ENCODE assay signal across 14 mouse cellular contexts in genomic region chr2:38579528-38579927, GRCm38 (mm10).
A peak's percentile ranks its signal among the peaks of the same experiment; 100 is the strongest.
DNase-seq lines count a peak whose midpoint lies in the region; ATAC-seq and TF ChIP-seq lines count a peak whose summit lies in the region.
"Had no signal": no experiment of that assay in that cellular context is flagged by ENCODE, and none has a peak within 500 bp of the region (broad histone marks: within the 10 kb centered on the region; RNA-seq: fewer than 3 reads in every experiment).

No protein-coding gene starts in this region.

- H3K36me3 ChIP-seq in stomach, embryonic 15.5 days, result peaks cover 22% of the 10 kb centered on the region
- peaks cover 9% of the 10 kb centered on the region for H3K36me3 ChIP-seq in stomach, postnatal 0 days (ENCODE audit: control insufficient read depth, insufficient read depth, low read length)
- H3K36me3 ChIP-seq in midbrain, embryonic 12.5 days, result peaks cover 41% of the 10 kb centered on the region

- no peak overlapping the region for H3K4me3 ChIP-seq in stomach, embryonic 15.5 days (replicated peaks)
- H3K4me3 ChIP-seq in stomach, postnatal 0 days (ENCODE audit: low read depth, low read length), result no peak overlapping the region
- no peak overlapping the region for H3K4me3 ChIP-seq in midbrain, embryonic 12.5 days
- H3K4me3 ChIP-seq: erythroblast, embryonic 14.5 days; heart, embryonic 12.5 days had no signal

- H3K9ac ChIP-seq in stomach, embryonic 15.5 days, result no peak overlapping the region
- no peak overlapping the region for H3K9ac ChIP-seq in stomach, postnatal 0 days (ENCODE audit: low read length)
- no peak overlapping the region; the same call in 1 of the 2 replicates for H3K9ac ChIP-seq in midbrain, embryonic 12.5 days (replicated peaks)
- H3K9ac ChIP-seq: heart, embryonic 12.5 days had no signal

- 61% methylated on average over 1 of the region's 1 CpGs for WGBS in stomach, embryonic 15.5 days
- 61% methylated on average over 1 of the region's 1 CpGs for WGBS in stomach, postnatal 0 days
- WGBS in midbrain, embryonic 12.5 days, result 71% methylated on average over 1 of the region's 1 CpGs

- no peak for TF ChIP-seq CTCF in stomach, postnatal 0 days (IDR thresholded peaks at IDR 0.05; ENCODE audit: low read depth)

- intact Hi-C loops in heart, postnatal 10 days (cut with DNase I), result no loop called here

- DNase-seq in cerebellum, postnatal 10 days, result peak; percentile 62 to 70
- DNase-seq in cerebellum, postnatal 25 days, result no peak
- DNase-seq in stomach, postnatal 0 days (ENCODE audit: low spot score), result no peak
- DNase-seq in heart, postnatal 10 days, result no peak
- no peak for DNase-seq in layer of hippocampus, postnatal 36 days
- DNase-seq: adrenal gland, adult 8-10 months; kidney, postnatal 36 days; thymus, adult 18-20 months had no signal

- TF ChIP-seq EP300 in stomach, postnatal 0 days (optimal IDR thresholded peaks at IDR 0.05), result no peak

- no peaks in the 10 kb centered on the region for H3K27me3 ChIP-seq in stomach, embryonic 15.5 days (replicated peaks)
- no peaks in the 10 kb centered on the region for H3K27me3 ChIP-seq in stomach, postnatal 0 days (ENCODE audit: control insufficient read depth, insufficient read depth, low read length)
- H3K27me3 ChIP-seq in midbrain, embryonic 12.5 days, result no peaks in the 10 kb centered on the region
- H3K27me3 ChIP-seq: heart, embryonic 12.5 days had no signal

- peak overlapping the region; percentile 26; the same call in 1 of the 2 replicates for H3K27ac ChIP-seq in stomach, embryonic 15.5 days
- H3K27ac ChIP-seq in stomach, postnatal 0 days (replicated peaks), result no peak overlapping the region
- H3K27ac ChIP-seq in midbrain, embryonic 12.5 days (replicated peaks), result peak overlapping the region; percentile 70

- no peaks in the 10 kb centered on the region for H3K9me3 ChIP-seq in stomach, embryonic 15.5 days
- H3K9me3 ChIP-seq in stomach, postnatal 0 days (ENCODE audit: control insufficient read depth, low read length), result no peaks in the 10 kb centered on the region
- H3K9me3 ChIP-seq in midbrain, embryonic 12.5 days, result no peaks in the 10 kb centered on the region
- H3K9me3 ChIP-seq: heart, embryonic 12.5 days had no signal

- ATAC-seq in stomach, embryonic 15.5 days (ENCODE audit: insufficient read depth, low FRiP score, low read depth), result no peak
- no peak for ATAC-seq in stomach, postnatal 0 days (ENCODE audit: low FRiP score, low TSS enrichment)
- no peak for ATAC-seq in midbrain, embryonic 12.5 days (ENCODE audit: low FRiP score, low read depth)
- ATAC-seq in erythroid progenitor cell, adult 5-6 weeks (replicated peaks; ENCODE audit: low FRiP score, poor library complexity, severe bottlenecking), result no peak

- 0 out of 2 replicates have a peak, but pooled peaks cover 2% of the 10 kb centered on the region for H3K4me1 ChIP-seq in stomach, embryonic 15.5 days
- H3K4me1 ChIP-seq in stomach, postnatal 0 days (replicated peaks; ENCODE audit: control insufficient read depth, insufficient read depth), result no peaks in the 10 kb centered on the region
- H3K4me1 ChIP-seq in midbrain, embryonic 12.5 days, result peaks cover 31% of the 10 kb centered on the region

- H3K4me2 ChIP-seq in stomach, embryonic 15.5 days, result no peak overlapping the region
- no peak overlapping the region for H3K4me2 ChIP-seq in stomach, postnatal 0 days (replicated peaks; ENCODE audit: low read depth)
- no peak overlapping the region for H3K4me2 ChIP-seq in midbrain, embryonic 12.5 days (replicated peaks)
- H3K4me2 ChIP-seq: heart, embryonic 12.5 days; liver, embryonic 11.5 days had no signal

Comparison
In these comparisons a context has a peak if more than half of its experiments do, and no peak if none do; other contexts are left out.
1. DNase-seq: peak in cerebellum, postnatal 10 days (2 of 2); none in cerebellum, postnatal 25 days (0 of 2), stomach, postnatal 0 days (single experiment), heart, postnatal 10 days (0 of 2) and layer of hippocampus, postnatal 36 days (0 of 2).